Mouse (Mus musculus): ENCODE measurements around the gene Gnb4.

Gnb4 gene

DNA sequence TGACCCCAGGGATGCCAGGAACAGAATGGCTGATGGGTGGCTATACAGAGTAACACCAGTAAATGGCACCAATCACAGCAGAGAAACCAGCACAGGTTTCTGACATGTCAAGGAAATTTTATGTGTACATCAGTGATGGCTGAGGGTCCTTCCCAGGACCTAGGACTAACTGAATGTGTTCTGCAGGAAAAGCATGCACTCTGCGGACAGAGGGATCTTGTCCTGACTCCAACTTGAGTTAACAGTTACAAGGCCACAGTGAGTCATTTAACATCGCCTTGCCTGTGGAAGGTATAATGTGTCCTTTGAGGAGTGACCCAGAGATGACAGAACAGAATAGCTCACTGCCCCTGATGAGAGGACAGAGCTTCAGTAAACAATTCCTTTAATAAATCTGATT is 1.6 kb downstream of the Gnb4 start:
- no peak for DNase-seq (ENCODE audit: low spot score in 2 of 2)

DNA sequence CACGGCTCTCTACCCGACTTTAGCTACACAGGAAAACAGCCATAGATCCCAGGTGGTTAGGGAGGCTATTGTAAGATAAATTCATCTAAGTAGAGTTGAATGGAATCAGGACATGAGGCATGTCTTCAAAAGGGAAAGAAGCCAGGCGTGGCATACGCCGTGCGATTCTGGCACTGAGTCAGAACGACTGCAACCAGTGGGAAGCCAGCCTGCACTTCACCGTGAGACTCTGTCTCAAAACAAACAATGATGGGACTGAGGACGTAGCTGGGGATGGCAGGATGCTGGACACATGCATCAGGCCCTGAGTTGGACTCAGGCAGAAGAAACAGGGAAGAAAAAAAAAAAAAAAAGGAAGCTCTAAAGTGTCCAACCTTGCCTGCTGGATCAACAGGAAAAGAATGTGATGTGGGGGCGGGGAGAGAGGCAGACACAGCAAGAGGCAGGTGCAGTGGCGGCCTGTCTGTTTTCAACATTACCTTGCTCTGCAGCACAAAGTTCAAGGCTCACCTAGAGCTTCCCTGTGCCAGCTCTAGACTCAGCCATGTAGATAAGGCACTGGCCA is 4.7 kb downstream of the Gnb4 start:
- DNase-seq (ENCODE audit: low spot score in 2 of 2): no peak

DNA sequence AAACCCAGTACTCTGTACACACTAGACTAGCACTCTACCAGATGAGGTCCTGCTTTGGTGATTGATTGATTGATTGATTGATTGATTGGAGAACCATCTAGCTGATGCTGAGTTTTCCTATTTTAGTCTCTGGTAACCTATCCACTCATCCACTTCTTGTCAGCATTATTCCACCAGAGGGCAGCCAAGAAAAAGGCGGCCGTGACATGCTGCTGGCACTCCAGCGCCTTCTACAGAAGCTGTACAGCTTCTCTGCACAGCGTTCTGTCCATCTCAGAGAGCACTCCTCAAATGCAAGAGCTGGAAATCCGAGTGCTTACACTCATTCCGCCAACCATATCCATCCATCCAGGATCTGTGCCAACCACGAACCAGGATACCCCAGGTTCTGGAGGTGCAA is 5.8 kb downstream of the Gnb4 start:
- DNase-seq (ENCODE audit: low spot score in 2 of 2): no peak

DNA sequence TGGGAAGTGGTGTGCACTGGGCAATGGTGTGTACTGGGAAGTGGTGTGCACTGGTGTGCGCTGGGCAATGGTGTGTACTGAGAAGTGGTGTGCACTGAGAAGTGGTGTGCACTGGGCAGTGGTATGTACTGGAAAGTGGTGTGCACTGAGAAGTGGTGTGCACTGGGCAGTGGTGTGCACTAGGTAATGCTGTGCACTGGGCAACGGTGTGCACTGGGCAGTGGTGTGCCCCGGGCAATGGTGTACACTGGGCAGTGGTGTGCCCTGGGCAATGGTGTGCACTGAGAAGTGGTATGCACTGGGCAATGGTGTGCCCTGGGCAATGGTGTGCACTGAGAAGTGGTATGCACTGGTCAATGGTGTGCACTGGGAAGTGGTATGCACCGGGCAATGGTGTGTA is 7.2 kb downstream of the Gnb4 start:
- DNase-seq (ENCODE audit: low spot score in 2 of 2): no peak

DNA sequence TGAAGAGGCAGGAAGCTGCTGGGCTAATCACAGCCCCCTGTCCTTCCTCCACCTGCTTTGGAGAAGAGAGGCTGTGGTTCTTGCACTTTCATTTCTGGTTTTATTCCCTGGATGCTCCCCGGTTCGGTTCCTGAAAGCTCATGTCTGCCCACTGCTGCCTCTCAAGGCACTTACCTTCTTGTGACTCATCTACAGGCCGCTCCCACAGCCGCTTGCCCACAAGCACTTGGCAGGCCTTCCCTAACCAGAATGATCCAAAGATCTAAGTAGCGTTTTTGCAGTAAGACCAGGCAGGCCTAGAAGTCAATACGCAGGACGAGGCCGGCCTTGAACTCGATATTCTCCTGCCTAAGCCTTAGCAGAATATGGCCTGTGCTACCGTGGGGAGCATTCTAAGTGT is 15.3 kb downstream of the Gnb4 start:
- no peak for DNase-seq (ENCODE audit: low spot score in 2 of 2)

DNA sequence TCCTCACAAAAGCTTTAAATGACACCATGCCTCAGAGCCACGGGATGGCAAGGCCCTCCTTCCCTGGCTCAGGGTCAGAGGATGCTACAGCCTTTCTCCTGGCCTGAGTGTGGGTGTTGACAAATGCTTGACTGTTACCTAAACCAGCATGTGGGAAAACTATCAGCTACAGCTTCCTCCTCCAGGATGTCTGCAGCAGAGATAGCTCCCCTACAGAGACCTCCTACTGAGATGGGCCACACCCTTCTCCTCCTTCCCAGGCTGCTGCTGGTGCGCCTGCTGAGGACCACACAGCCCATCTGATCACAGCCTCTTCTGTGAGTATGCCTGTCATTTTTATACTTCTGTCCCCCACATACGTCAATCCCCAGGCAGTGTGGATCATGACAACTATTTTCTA is 17.1 kb downstream of the Gnb4 start:
- no peak for DNase-seq (ENCODE audit: low spot score in 2 of 2)

DNA sequence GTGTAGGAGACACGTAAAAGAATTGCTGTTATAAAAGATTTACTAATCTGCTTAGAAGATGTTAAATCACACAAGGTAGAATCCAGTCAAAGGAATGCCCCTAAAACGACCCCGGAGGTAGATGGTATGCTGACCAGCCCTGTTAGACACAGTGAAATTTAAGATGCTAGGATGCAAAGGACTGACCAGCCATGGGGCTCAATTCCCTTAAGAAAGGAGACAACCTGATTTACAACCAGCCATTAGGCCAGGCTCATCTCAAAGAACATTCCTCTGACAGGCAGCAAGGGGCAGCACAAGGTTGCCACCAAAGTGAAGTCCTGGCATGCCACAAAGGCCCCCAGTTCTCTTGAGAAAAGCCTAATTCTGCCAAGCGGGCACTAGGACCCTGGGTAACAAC is 21.3 kb downstream of the Gnb4 start:
- no peak for DNase-seq (ENCODE audit: low spot score in 2 of 2)

DNA sequence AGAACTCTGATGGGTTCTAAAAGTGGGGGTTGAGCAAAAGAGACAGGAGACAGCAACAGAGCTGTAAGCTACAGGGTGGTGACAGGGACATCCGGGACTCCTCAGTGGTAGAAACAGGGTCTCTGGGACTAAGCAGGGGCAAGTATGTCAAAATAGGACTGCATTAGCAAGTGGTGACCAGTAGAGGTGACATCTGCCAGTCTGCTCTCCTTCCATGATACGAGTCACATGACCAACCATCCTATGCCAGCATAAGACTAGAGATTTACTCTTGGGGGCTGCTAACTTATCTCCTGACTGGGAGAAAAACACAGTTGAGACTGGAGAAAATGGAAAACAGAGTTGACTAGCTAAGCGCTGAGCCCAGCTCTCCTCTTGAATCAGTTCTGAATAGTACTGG is 30.1 kb downstream of the Gnb4 start:
- DNase-seq (ENCODE audit: low spot score in 2 of 2): no peak

DNA sequence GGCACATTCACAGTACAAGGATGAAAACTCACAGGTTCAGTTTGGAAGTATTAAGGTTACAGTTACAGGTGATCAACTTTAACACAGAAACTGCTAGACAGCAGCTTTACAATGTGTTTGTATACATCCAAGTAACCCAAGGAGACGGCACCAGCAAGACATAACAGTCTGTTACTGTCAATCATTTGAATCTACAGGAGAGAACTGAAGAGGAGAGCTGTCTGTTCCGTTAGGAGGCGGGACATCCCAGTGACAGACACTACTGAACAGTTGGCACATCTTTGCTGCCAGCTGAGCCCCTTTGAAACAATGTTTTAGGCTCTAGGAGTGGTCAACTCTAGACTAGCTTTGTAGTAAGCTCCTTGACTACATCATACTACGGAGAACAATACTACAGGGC is 32.9 kb downstream of the Gnb4 start:
- no peak for DNase-seq (ENCODE audit: low spot score in 2 of 2)

DNA sequence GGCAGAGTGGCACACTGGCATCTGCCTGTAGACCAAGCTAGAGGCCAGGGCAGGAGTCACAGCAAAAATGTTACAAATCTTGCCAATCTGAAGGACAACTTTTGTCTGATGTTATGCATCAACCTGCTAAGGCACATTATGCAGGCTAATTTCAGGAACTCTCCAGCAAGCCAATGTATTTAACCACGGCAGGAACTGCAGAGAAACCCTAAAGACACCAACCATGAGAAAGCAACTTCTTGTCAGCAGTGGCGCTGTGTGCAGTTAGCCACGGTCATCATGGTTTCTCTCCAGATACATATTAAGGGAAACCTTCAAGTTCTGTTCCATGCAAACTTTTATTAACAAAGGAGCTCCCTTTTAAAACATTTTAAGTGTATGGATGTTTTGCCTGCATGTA is 34.5 kb downstream of the Gnb4 start:
- DNase-seq (ENCODE audit: low spot score in 2 of 2): no peak

DNA sequence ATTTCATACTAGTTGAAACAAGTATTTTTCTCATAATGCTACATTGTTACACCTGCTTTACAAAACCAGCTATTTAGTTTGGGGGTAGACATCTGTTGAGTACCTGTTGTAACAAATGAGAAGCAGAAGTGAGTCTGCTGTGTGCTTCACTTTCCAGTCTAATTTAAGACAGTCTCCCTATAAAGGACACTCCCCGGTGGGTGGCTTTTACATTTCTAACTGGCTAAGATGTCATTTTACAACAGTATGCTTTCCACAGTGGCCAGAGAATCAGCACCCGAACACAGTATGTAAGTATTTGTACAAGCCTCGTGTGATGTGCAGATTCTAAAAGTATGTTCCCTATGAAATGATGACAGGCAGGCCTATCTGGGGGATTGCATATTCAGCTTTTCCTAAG is 35.6 kb downstream of the Gnb4 start:
- DNase-seq (ENCODE audit: low spot score in 2 of 2): no peak

DNA sequence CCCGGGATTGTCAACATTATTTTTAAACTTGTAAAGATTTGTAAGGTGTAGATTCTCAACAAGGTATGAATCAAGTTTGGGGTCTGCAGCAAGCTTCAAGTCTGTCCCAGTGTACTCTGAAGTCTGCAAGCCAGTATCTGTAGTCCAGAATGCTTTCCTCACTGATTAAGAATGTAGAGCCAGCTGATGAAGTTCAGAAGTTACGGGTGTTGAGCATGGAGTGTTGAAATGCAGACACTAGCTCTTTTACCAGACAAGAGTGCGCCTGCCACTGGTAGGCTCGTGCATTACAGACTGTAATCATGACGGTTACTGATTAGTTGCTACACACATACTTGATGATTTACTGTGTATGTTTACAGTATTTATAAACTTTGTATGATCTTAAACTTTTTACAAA is 37.6 kb downstream of the Gnb4 start:
- DNase-seq (ENCODE audit: low spot score in 2 of 2): no peak

DNA sequence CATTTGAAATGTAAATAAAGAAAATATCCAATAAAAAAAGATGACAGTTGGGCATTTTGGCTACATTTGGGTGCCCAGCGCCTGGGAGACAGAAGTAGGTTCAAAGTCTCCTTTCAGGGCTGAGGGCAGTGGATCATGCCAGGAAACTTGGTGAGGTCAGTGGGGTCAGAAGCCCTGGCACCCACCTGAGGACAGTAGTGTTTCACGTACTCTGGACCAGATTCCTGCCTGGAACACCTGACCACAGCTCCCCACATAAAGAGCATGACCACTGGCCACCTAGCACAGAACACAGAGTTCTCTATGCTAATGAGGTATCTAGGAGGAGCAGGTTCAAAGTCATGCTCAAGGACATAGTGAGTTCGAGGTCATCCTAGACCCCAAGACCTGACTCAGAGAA is 41.2 kb downstream of the Gnb4 start:
- DNase-seq (ENCODE audit: low spot score in 2 of 2): no peak

DNA sequence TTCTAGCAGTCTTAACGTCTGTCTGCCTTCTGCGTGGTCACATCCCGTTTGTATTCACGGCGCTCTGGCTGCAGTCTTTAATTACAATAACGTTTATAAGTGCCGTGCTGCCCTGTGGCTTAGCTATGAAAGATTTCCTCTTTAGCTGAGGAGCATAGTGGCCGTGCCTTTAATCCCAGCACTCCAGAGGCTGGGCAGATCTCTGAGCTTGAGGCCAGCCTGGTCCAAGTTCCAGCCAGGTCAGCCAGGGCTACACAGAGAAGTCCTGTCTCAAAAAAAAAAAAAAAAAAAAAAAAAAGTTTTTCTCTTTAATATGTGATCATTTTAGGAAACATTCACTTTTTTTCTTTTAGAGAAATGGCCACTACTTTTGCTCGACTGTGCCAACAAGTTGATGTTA is 42.5 kb downstream of the Gnb4 start:
- DNase-seq (ENCODE audit: low spot score in 2 of 2): no peak

DNA sequence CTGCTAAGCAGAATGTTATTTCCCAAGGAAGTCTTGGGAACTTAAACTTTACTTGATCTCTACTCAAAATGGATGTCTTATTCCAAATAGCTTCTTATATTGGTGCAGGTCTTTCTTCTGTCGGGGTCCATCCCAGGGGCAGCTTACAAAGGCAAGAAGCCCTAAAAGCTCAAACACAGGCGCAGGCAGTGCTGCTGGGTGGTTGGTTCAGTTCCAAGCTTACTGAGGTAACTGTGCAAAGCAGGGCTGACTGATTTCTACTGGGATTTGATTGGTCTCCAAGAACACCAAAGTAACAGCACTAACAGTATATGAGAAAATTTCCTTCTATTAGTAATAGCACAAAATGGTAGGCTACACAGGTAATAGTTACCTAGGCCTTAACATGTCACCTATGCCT is 43.3 kb downstream of the Gnb4 start:
- DNase-seq (ENCODE audit: low spot score in 2 of 2): no peak

DNA sequence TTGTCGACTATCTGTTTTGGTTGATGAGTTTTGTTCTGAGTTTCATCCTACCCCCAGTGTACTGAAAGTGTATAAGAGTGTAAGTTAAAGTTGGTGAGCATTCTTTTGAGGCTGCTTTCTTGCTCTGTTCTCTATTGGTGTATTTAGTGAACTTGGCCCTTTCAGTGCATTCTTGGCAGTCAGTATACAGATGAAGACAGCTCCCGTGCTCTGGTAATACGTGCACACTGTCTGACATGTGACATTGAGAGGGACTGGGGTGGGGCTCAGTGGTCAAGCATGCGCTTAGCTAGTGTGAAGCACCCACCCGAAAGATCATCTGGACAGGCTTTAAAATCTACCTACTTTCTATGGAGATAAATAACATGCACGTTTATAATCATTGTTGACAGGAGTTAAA is 53.0 kb downstream of the Gnb4 start:
- no peak for DNase-seq (ENCODE audit: low spot score in 2 of 2)

DNA sequence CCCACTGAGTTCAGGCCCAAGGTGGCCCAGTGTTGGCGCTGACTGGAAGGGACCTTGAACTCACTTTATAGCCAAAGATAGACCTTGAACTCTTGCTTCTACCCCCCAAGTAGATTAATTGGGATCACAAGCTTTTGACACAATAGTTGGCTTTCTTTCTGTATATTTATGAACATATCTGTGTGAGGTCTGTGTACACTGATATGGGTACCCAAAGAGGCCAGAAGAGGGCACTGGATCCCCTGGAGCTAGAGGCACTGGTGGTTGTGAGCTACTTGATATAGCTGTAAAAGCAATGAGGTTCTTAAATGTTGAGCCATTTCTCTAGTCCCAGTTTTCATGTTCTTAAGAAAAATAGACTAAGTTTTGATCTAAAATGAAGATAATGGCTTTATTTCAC is 63.3 kb downstream of the Gnb4 start:
- DNase-seq (ENCODE audit: low spot score in 2 of 2): no peak

DNA sequence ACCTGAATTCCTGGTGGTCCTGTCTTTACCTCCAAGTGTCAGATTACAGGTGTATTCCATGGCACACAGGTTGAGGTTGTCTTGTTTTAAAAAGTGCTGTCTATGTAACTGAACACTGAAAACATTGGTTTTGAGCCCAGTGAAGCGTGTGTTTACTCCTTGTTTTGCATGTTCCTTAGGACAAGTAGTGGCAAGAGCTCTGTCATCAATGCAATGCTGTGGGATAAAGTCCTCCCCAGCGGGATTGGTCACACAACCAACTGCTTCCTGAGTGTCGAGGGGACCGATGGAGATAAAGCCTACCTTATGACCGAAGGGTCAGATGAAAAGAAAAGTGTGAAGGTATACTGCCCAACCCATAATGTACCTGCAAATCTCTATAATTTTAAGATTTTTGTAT is 78.3 kb downstream of the Gnb4 start:
- DNase-seq (ENCODE audit: low spot score in 2 of 2): no peak

DNA sequence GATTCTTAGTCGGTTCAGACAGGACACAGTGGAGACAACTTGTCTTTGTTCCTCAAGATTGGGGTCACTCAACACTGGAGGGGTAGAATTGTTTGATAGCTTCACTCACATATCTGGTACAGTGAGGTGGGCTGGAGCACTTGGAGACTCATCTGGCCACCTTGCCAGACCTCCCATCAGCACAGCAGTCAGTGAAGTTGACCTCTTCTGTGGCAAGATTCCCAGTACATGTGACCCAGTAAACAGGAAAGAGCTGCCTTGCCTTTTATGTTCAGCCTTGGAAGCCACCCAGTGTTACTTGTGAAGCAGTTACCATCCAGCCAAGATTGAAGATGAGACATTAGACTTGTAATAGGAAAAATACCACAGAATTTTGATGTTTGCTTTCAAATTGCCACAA is 78.8 kb downstream of the Gnb4 start:
- DNase-seq (ENCODE audit: low spot score in 2 of 2): no peak

DNA sequence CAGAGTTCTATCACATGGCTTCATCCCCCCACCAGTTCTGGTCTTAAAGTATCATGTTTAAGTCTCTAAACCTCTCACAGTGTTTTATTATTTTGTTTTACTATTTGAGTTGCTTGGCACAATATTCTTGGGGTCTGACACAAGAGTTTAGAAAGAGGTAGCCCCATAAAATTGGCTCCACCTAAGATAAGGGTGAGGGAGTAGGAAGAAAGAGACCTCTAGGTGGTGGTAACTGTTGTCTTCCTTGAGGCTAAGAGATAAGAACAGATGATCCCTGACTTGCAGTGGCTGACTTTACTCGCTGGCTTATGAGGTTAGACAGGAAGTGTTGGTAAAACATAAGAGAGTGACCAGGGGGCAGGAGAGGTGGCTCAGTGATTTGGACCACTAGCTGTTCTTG is 80.7 kb downstream of the Gnb4 start:
- no peak for DNase-seq (ENCODE audit: low spot score in 2 of 2)

All from natural killer cell, adult 2 months (primary cell).